Mouse (Mus musculus) embryonic fibroblast, embryonic 13.5 days (primary cell): ENCODE data around the gene Rnase1. TPM values are rescaled to one million over a fixed set of nuclear protein-coding genes. Genes with fewer than 3 reads are reported as not detected.
"Not testable (repeated sequence)": the region's sequence is repeated elsewhere in the genome, so short reads cannot be mapped to it uniquely, and the experiment has no call there.

Source experiments
- H3K27ac ChIP-seq: 2 replicates; pipeline ENCODE4 v1.5.1; 2012; ENCODE audit warnings: low read length, control low read depth, inconsistent platforms; ENCODE audit not compliant: insufficient read depth
- H3K4me1 ChIP-seq: 2 replicates; pipeline ENCODE4 v1.6.1; 2011; ENCODE audit warnings: low read length; ENCODE audit not compliant: control insufficient read depth, insufficient read depth
- H3K4me3 ChIP-seq: 2 replicates; pipeline ENCODE4 v1.5.1; 2011; ENCODE audit warnings: mild to moderate bottlenecking, control low read depth, low read length; ENCODE audit not compliant: insufficient read depth
- CTCF ChIP-seq: IDR thresholded peaks from 2 replicates; pipeline ENCODE4 v1.5.1; 2011; ENCODE audit warnings: mild to moderate bottlenecking, control low read depth, low read length, moderate library complexity, borderline replicate concordance; ENCODE audit not compliant: insufficient read depth
- POLR2A ChIP-seq: IDR thresholded peaks from 2 replicates; pipeline ENCODE4 v1.6.1; 2011; ENCODE audit warnings: low read depth, mild to moderate bottlenecking, control low read depth, low read length, moderate library complexity
- polyA plus RNA-seq: library from polyadenylated mRNA; stranded (reverse); fragments of >200 nt; gene quantifications from 2 replicates; pipeline ENCODE4 v1.2.4, GENCODE M21; 2011; ENCODE audit warnings: low read depth; ENCODE audit not compliant: missing spikeins, insufficient read length

Rnase1 gene
- polyA plus RNA-seq = not detected in 2 replicates

DNA sequence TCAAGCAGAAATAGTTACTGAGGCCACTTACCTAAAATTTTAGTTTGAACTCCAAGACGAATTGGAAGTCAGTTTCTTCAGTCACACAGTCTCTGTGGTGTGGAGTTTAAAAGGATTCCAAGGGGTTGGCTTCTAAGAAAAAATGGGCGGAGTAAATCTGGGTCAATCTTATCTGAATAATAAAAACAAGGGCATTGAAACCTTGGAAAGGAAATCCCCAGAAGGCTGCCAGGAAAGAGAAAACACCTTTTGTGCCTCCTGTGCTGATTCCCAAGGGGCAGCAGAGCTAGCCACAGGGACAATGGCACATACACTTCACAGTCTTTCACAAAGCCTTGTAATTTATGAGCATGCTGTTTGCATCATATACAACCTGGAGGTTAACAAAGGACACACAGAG is at the start of gene Rnase1:
TSS of gene Rnase1 (minus strand) at position 101 of the 400 bp plus-strand sequence.
- TF ChIP-seq CTCF (no peak), POLR2A (no peak)
- Histone ChIP-seq H3K4me3 (no peak within 1 kb of the TSS), H3K27ac (no peak within 1 kb of the TSS), H3K4me1 (no peaks in the 10 kb centered on the region)

GRCm38 (mm10) chr14:51195681-51196080 is 49.1 kb upstream of the Rnase1 start:
- no peak overlapping the region for H3K27ac ChIP-seq
- H3K4me3 ChIP-seq = no peak overlapping the region
- peaks cover 4% of the 10 kb centered on the region; the same call in 1 of the 2 replicates for H3K4me1 ChIP-seq
- TF ChIP-seq CTCF (no peak), POLR2A (no peak)

- H3K4me1 ChIP-seq, H3K27ac ChIP-seq, H3K4me3 ChIP-seq: not testable (repeated sequence)
These were observed 34.5 kb upstream of the Rnase1 start for GRCm38 (mm10) chr14:51181051-51181450.

- Histone ChIP-seq H3K4me3 (no peak overlapping the region), H3K27ac (no peak overlapping the region), H3K4me1 (no peaks in the 10 kb centered on the region)
- TF ChIP-seq CTCF = no peak
- TF ChIP-seq POLR2A = no peak
These were observed 27.3 kb upstream of the Rnase1 start for GRCm38 (mm10) chr14:51173843-51174242.

- H3K4me1 ChIP-seq, H3K27ac ChIP-seq, H3K4me3 ChIP-seq: not testable (repeated sequence)
These were observed 26.4 kb upstream of the Rnase1 start for GRCm38 (mm10) chr14:51172947-51173346.

DNA sequence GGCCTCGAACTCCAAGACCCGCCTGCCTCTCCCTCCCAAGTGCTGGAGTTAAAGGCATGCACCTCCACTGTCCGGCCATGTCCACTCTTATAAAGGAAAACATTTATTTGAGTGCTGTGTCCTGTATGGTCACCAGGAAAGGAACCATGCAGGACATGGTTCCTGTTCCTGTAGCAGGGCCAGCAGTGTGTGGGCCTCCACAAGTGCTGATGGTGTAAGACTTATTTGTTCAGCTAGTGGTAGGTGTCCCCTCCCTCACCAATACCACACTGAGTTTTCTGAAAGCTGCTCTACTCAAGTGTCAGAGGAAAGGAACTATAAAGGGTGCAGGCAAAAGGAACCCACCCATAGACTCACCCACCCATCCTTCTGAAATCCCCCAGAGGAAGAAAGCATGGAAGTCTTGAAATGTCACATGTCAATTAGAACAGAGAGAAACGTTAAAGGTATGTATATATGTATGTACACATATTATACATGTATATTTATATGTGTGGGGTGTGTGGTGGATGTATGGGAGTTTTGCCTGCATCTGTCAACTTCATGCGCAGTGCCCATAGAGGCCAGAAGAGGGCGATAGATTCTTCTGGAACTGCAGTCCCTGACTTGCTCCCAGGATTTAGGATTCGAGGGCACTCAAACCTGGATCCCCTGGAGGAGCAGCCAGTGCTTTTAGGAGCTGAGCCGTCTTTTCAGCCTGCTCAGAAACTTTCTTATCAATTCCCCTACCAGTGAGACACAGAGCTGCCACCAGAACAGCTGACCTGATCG is 25.7 kb upstream of the Rnase1 start:
- H3K4me3 ChIP-seq, H3K4me1 ChIP-seq, H3K27ac ChIP-seq: not testable (repeated sequence)
- peak; percentile 43; the same call in 1 of the 2 replicates for TF ChIP-seq CTCF

DNA sequence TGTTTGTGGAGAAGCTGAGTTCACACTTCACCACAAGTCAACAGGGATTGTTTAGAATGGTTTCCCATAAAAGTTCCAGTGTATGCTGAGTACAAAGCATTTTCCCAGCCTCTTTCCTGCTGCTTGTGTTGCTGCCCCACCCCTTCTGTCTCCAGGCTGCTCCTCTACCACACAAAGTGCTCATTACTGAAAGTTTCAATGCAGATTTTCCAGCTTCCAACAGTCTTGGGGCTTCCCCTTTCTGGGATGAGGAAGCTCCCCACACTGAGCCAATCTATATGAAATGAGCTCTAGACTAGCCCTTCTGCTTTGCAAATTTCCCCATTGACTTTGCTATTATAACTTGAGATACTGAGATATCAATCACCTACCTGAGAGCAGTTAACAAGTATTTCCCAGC is 19.5 kb upstream of the Rnase1 start:
- TF ChIP-seq POLR2A (no peak), CTCF (no peak)
- Histone ChIP-seq H3K4me1 (no peaks in the 10 kb centered on the region), H3K27ac (no peak overlapping the region), H3K4me3 (no peak overlapping the region)

- no peak overlapping the region for H3K4me3 ChIP-seq
- TF ChIP-seq CTCF = no peak
- TF ChIP-seq POLR2A = no peak
- H3K27ac ChIP-seq = no peak overlapping the region
- H3K4me1 ChIP-seq = no peaks in the 10 kb centered on the region
These were observed 18.9 kb upstream of the Rnase1 start for GRCm38 (mm10) chr14:51165435-51165834.

DNA sequence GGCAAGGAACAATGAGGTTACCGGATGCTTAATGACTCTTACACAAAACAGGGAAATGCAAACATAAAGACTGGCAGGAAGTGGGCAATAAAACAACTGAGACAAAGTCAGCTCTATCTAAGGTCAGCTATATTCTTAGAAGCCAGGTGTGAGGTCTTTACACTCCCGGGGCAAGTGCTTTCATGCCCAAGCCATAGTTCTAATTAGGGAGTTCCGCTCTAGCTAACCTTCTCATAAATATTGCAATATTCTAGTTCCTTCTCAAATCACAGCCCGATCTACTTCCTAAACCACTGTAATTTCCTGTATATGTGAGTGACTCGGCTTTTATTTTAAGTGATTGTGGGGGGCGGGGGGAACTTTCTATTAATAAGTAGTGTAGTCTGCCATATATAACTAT is 16.7 kb upstream of the Rnase1 start:
- not testable (repeated sequence) for H3K4me1 ChIP-seq

GRCm38 (mm10) chr14:51161976-51162375 is 15.4 kb upstream of the Rnase1 start, which contains the start of gene Rnase2b:
TSS of gene Rnase2b (plus strand) at chr14:51162260.
- H3K27ac ChIP-seq, H3K4me3 ChIP-seq, H3K4me1 ChIP-seq: not testable (repeated sequence)

More for the DNA sequence above, 16.7 kb upstream of the Rnase1 start:
- not testable (repeated sequence) for H3K4me3 ChIP-seq, H3K27ac ChIP-seq

DNA sequence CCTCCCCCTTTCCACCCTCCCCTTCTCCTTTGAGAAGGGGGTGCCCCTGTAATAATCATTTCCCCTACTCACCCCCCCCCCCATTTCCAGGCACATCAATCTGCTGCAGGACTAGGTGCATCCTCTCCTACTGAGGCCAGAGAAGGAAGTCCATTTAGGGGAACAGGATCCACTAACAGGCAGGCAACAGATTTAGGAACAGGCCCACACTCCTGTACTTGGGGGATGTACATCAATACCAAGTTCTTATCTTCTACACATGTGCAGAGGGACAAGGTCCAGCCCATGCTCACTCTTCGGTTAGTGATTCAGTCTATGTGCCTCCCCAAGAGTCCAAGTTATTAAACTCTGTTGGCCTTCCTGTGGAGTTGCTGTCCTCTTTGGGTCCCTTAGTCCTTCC is 10.5 kb upstream of the Rnase1 start:
- no peaks in the 10 kb centered on the region for H3K4me1 ChIP-seq
- no peak overlapping the region for H3K4me3 ChIP-seq
- TF ChIP-seq POLR2A = no peak
- no peak for TF ChIP-seq CTCF
- H3K27ac ChIP-seq = no peak overlapping the region
